Mouse (Mus musculus) forebrain, postnatal 0 days (tissue): ENCODE measurements around the gene Rexo2. TPM values are rescaled to one million over a fixed set of nuclear protein-coding genes. Genes with fewer than 3 reads are reported as not detected.
"Not testable (repeated sequence)": the region's sequence is repeated elsewhere in the genome, so short reads cannot be mapped to it uniquely, and the experiment has no call there.

ENCODE experiments used
- ATAC-seq: fragments of 200-750 bp; cut with Nextera tagmentation; 2 replicates; pipeline ENCODE4 v1.8.0; 2017; ENCODE audit warnings: mild to moderate bottlenecking, moderate library complexity
- DNase-seq: peaks from one replicate; pipeline ENCODE4 v3.0.0-alpha.2; 2015
- H3K27ac ChIP-seq: fragments of 300-500 bp; sonication (generic); 2 replicates; pipeline ENCODE4 v1.5.1; 2014; ENCODE audit warnings: low read depth, mild to moderate bottlenecking, antibody characterized with exemption, low read length, moderate library complexity, mixed read lengths
- H3K27me3 ChIP-seq: fragments of 300-500 bp; sonication (generic); 2 replicates; pipeline ENCODE4 v1.6.1; 2014; ENCODE audit warnings: mild to moderate bottlenecking, low read length, mixed read lengths; ENCODE audit not compliant: insufficient read depth
- H3K36me3 ChIP-seq: fragments of 300-500 bp; sonication (generic); 2 replicates; pipeline ENCODE4 v1.6.1; 2014; ENCODE audit warnings: mild to moderate bottlenecking, moderate library complexity; ENCODE audit not compliant: insufficient read depth
- H3K4me1 ChIP-seq: fragments of 300-500 bp; sonication (generic); 2 replicates; pipeline ENCODE4 v1.6.1; 2014; ENCODE audit warnings: antibody characterized with exemption; ENCODE audit not compliant: insufficient read depth
- H3K4me2 ChIP-seq: fragments of 300-500 bp; sonication (generic); 2 replicates; pipeline ENCODE4 v1.6.1; 2014; ENCODE audit warnings: low read depth, mild to moderate bottlenecking, moderate library complexity
- H3K4me3 ChIP-seq: fragments of 300-500 bp; sonication (generic); 2 replicates; pipeline ENCODE4 v1.5.1; 2014; ENCODE audit warnings: low read depth, low read length, mixed read lengths
- H3K9ac ChIP-seq: fragments of 300-500 bp; sonication (generic); 2 replicates; pipeline ENCODE4 v1.6.1; 2014; ENCODE audit warnings: mild to moderate bottlenecking
- H3K9me3 ChIP-seq: fragments of 300-500 bp; sonication (generic); 2 replicates; pipeline ENCODE4 v1.6.1; 2016; ENCODE audit warnings: low read length
- CTCF ChIP-seq: sonication (generic); IDR thresholded peaks from 2 replicates; pipeline ENCODE4 v1.5.1; 2016; ENCODE audit warnings: antibody characterized with exemption, control low read depth, low read depth
- WGBS: fragments of 180-500 bp; shearing (Covaris S2); extraction: QIAGEN DNeasy Blood & Tissue Kit; methylation state at CpG from one replicate; pipeline ENCODE4 v1.1.7; 2014; 5-methylcytosine and 5-hydroxymethylcytosine counted together
- polyA plus RNA-seq: library from polyadenylated mRNA; unstranded; fragments of >200 nt; fragmentation: Nextera tagmentation; extraction: Ambion mirVana; gene quantifications from 2 replicates; pipeline ENCODE4 v1.2.1, GENCODE M21; 2015
- total RNA-seq: library from RNA; depleted of rRNA; stranded (reverse); fragments of >200 nt; gene quantifications from 2 replicates; pipeline ENCODE4 v1.2.3, GENCODE M21; 2014

The Rexo2 gene
- total and polyA plus RNA-seq, 2 experiments from 2014 or later = 61.2 to 109 TPM

DNA sequence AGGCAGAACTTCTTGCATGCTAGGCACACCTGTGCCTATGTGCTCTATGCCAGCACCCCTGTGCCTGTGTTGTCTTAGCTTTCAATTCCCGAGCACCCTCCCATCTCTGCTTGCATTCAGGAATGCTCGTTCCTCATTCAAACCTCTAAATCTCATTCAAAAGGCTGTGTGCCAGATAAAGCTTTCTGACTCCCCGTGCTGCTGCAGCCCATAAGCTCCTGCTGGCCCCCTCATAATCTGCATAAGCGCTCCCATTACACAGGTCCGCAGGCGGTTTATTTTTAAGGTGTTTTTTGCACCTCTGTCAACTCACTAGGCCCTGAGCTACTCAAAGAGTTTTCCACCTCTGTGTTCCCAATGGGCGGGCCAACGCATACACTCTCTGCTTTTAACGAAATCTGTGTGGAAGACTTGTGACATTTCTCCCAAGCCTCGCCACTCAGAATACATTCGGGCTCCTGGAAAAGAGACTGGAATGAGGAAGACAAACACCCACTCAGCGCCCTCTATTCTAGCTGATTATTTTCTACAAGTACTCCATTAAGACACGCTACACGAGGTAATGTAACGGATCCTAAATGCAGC, 7.9 kb downstream of the Rexo2 start:
- Histone ChIP-seq H3K9me3 (no peaks in the 10 kb centered on the region), H3K36me3 (peaks cover 17% of the 10 kb centered on the region; the same call in 1 of the 2 replicates), H3K9ac (no peak overlapping the region), H3K4me3 (no peak overlapping the region), H3K27ac (no peak overlapping the region), H3K27me3 (no peaks in the 10 kb centered on the region), H3K4me2 (no peak overlapping the region), H3K4me1 (no peaks in the 10 kb centered on the region)
- TF ChIP-seq CTCF = no peak
- DNase-seq (no peak), ATAC-seq (no peak)
- WGBS = 72% methylated on average over 15 of the region's 15 CpGs

DNA sequence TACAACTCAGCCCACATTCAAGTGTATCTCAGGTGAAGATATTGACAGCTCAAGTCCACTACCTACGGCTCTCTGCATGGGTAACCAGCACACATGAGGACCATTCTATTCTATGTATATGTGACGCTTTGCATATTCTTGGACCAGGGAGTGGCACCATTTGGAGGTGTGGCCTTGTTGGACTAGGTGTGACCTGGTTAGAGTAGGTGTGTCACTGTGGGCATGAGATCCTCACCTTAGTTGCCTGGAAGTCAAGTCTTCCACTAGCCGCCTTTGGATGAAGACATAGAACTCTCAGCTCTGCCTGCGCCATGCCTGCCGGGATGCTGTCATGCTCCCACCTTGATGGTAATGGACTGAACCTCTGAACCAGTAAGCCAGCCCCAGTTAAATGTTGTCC, 13.0 kb downstream of the Rexo2 start:
- H3K27me3 ChIP-seq, DNase-seq, H3K9ac ChIP-seq, H3K27ac ChIP-seq, H3K4me3 ChIP-seq, H3K9me3 ChIP-seq, ATAC-seq, H3K4me1 ChIP-seq, H3K4me2 ChIP-seq: not testable (repeated sequence)
- 98% methylated on average over 5 of the region's 5 CpGs for WGBS
- peaks cover 14% of the 10 kb centered on the region; the same call in 1 of the 2 replicates for H3K36me3 ChIP-seq

DNA sequence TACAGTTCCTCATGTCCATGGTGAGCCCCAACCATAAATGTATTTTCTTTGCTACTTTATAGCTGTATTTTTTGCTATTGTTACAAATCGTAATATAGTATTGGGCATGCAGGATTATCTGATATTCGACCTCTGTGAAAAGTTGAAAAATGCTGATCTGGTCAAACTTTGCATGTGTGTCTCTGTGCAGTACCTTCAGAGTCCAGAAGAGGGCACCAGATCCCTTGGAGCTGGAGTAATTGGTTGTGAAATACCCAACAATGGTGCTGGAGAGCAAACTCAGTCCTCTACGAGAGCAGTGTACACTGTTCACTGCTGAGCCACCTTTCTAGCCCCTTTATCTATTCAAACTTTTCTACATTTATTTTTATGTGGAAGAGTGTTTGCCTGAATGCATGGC, 13.6 kb downstream of the Rexo2 start:
- H3K9me3 ChIP-seq = no peaks in the 10 kb centered on the region
- DNase-seq (peak; percentile 43), ATAC-seq (no peak)
- no peaks in the 10 kb centered on the region for H3K4me1 ChIP-seq
- H3K4me2 ChIP-seq = no peak overlapping the region
- H3K27ac ChIP-seq = no peak overlapping the region
- H3K9ac ChIP-seq = no peak overlapping the region
- H3K4me3 ChIP-seq = no peak overlapping the region
- TF ChIP-seq CTCF = peak; percentile 82
- H3K36me3 ChIP-seq = peaks cover 14% of the 10 kb centered on the region; the same call in 1 of the 2 replicates
- WGBS = 58% methylated on average over 3 of the region's 3 CpGs
- H3K27me3 ChIP-seq = no peaks in the 10 kb centered on the region

DNA sequence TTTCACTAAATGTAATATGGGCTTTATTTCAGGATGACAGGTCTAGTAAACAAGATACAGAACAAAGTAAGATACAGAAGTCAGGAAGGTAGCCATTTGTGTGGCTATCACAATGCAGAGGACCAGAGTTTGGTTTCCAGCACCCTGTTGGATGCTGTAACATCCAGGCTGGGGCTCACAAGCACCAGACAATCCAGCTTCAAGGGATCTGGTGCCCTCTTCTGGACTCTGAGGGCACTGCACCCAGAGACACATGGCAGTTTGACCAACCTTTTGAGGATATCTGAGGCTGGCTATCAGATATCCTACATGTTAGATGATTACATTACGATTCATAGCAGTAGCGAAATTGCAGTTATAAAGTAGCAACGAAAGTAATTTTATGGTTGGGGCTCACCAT, 14.8 kb downstream of the Rexo2 start:
- no peaks in the 10 kb centered on the region for H3K9me3 ChIP-seq

GRCm38 (mm10) chr9:48461545-48461944, 18.9 kb downstream of the Rexo2 start:
- H3K4me1 ChIP-seq = no peaks in the 10 kb centered on the region
- no peak overlapping the region for H3K4me3 ChIP-seq
- DNase-seq (no peak), ATAC-seq (no peak)
- no peak for TF ChIP-seq CTCF
- no peaks in the 10 kb centered on the region for H3K36me3 ChIP-seq
- no peak overlapping the region for H3K4me2 ChIP-seq
- H3K9ac ChIP-seq = no peak overlapping the region
- no peaks in the 10 kb centered on the region for H3K27me3 ChIP-seq
- no peaks in the 10 kb centered on the region for H3K9me3 ChIP-seq
- no peak overlapping the region for H3K27ac ChIP-seq
- WGBS = 88% methylated on average over 3 of the region's 3 CpGs

More for the DNA sequence above, 14.8 kb downstream of the Rexo2 start:
- Histone ChIP-seq H3K4me3 (no peak overlapping the region), H3K4me2 (no peak overlapping the region), H3K27me3 (no peaks in the 10 kb centered on the region), H3K27ac (no peak overlapping the region), H3K36me3 (peaks cover 14% of the 10 kb centered on the region; the same call in 1 of the 2 replicates), H3K4me1 (no peaks in the 10 kb centered on the region), H3K9ac (no peak overlapping the region)
- 97% methylated on average over 3 of the region's 3 CpGs for WGBS
- TF ChIP-seq CTCF = peak; percentile 41
- DNase-seq (no peak), ATAC-seq (no peak)

DNA sequence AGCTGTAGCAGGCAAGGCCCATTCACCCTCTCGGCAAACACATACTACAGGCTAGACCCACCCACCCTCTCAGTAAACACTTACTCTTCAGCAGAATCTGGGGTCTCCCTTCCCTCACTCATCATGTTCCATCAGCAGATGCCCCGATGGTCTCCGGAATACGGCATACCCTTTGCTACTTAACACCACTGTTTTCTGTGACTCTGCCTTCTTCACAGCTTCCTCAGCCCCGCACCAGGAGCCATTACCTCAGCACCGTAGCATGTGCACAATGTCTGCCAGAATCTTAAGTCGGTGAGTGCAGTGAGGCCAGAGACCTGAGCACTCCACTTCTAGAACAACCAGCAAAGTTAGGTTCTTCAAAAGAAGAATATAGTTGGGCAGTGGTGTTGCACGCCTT, 19.7 kb downstream of the Rexo2 start:
- no peaks in the 10 kb centered on the region for H3K27me3 ChIP-seq
- H3K27ac ChIP-seq = no peak overlapping the region

GRCm38 (mm10) chr9:48459391-48459790, 21.0 kb downstream of the Rexo2 start:
- Histone ChIP-seq H3K4me1 (no peaks in the 10 kb centered on the region), H3K27ac (no peak overlapping the region), H3K4me2 (no peak overlapping the region), H3K36me3 (no peaks in the 10 kb centered on the region), H3K27me3 (no peaks in the 10 kb centered on the region), H3K4me3 (no peak overlapping the region), H3K9ac (no peak overlapping the region), H3K9me3 (no peaks in the 10 kb centered on the region)
- 91% methylated on average over 5 of the region's 5 CpGs for WGBS
- no peak for DNase-seq
- no peak for ATAC-seq
- TF ChIP-seq CTCF = no peak

More for the DNA sequence above, 19.7 kb downstream of the Rexo2 start:
- Histone ChIP-seq H3K9ac (no peak overlapping the region), H3K9me3 (no peaks in the 10 kb centered on the region), H3K4me3 (no peak overlapping the region), H3K4me2 (no peak overlapping the region), H3K36me3 (no peaks in the 10 kb centered on the region), H3K4me1 (no peaks in the 10 kb centered on the region)
- no peak for TF ChIP-seq CTCF
- 95% methylated on average over 8 of the region's 8 CpGs for WGBS
- DNase-seq (no peak), ATAC-seq (no peak)
